Mouse (Mus musculus): Measurements from ENCODE around the gene Reep3.

Gene Reep3

DNA sequence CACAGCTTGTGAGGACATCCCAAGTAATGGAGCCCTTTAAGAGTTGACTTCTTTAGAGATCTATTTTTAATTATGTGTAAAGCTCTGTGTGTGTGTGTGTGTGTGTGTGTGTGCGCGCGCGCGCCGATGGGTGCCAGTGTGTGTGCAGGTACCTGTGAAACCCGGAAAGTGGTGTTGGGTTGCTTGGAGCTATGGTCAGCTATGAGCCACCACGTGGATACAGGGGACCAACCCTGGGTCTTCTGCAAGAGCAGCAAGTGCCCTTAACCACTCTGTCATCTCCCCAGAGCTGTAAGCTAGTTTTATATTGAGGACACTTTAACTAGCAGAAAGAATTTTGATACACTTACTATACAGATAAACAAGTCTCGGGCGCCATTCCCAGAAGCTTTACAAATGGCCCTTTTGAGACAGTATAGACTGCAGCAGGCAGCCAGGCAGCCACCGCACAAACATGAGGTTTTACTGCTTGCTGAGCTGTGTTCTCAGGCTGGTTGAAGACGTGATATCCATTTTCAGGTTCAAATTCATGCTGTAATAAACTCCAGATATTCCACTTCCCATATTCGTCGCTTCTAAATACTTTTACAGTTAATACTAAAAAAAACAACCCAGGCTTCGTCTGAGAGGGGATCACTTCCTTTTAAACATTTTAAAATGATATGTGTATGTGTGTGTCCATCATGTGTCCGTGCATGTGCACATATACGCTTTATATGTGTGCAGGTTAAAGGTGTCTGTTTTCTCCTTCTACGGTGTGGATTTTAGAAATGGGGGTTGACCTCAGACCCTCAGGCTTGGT, 15.3 kb downstream of the Reep3 start:
- DNase-seq = no peak

- DNase-seq = no peak
Measured at GRCm38 (mm10) chr10:67079030-67079429, 17.7 kb downstream of the Reep3 start.

DNA sequence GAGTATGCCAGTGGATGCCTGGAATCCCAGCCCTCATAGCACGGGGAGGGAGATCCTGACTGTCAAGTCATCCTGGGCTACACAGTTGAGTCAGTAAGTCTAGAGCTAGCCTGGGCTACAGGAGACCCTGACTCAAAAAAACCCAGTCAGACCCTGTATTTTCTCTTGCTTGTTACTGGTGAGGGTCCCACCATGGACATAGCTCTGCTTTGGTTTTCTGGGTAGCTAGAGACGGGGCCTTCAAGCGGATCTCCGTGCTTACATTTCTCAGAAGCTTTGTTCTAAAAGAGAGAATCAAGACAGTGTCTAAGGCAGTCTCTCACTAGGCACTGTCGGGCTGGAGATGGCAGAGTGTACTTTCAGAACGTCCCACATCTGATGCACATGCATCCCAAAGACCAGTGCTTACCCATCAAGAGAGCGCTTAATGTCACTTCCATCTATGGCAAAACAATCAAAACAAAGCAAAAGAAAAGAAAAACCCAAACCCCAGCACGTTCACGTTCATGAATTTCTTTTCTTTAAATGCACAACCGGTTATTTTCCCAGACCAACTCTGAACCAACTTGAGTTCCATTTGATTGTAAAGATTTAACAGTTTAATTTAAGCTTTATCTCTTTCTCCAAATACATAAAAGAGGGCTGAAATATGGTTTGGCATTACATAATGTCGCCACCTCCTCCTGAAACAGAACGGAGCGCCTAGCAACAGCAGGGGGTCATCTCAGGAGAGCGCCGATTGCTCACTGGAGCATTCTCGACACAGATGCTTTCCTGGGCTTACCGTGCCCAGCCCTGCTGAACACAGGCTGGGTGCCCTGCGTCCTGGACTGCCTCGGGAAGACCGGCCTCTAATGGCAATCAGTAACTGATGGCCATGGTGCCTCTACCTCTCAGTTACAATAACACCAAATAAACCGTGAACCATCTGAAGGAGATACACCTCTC, 20.5 kb downstream of the Reep3 start:
- no peak for DNase-seq

GRCm38 (mm10) chr10:67073577-67073976, 23.2 kb downstream of the Reep3 start:
- DNase-seq = no peak

DNA sequence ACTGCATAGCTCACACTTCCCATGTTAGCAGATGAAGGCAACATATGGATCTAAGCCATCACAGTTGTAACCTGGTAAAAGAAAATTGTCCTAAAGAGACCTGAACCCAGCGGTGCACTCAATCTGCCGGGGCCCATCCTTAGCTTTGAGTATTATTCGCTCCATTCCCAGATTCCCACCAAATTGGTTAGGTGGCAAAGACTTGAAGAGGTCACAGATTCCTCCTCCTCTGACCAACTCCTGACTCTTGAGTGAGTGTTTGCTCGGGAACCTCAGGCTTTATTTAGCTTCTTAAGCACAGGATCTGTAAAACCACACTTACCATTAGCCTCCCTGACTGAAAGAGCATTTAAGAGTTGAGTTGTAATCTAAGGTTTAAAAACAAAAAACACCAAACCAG, 24.1 kb downstream of the Reep3 start:
- DNase-seq = no peak

GRCm38 (mm10) chr10:67071884-67072283, 24.9 kb downstream of the Reep3 start:
- DNase-seq = peak; percentile 39

- no peak for DNase-seq
Measured at GRCm38 (mm10) chr10:67071389-67071788, 25.4 kb downstream of the Reep3 start.

GRCm38 (mm10) chr10:67069013-67069412, 27.7 kb downstream of the Reep3 start:
- peak; percentile 9 for DNase-seq

DNA sequence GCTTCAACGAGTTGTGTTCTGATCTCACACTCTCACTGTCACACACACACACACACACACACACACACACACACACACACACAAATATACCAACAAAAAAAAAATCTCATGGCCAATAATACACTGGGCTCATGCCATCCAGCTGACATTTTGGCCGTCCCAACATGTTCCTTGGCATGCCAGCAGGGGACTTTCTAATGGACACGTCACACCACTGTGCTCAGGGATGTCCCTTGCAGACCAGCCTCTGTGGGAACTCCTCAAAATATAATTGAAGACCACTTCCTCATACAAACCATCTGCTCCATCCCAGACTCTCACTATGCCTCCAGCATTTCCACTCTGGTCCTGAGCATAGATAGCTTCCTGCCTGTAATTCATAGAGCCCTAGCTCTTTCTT, 30.3 kb downstream of the Reep3 start:
- no peak for DNase-seq

GRCm38 (mm10) chr10:67065927-67066326, 30.8 kb downstream of the Reep3 start:
- no peak for DNase-seq

DNA sequence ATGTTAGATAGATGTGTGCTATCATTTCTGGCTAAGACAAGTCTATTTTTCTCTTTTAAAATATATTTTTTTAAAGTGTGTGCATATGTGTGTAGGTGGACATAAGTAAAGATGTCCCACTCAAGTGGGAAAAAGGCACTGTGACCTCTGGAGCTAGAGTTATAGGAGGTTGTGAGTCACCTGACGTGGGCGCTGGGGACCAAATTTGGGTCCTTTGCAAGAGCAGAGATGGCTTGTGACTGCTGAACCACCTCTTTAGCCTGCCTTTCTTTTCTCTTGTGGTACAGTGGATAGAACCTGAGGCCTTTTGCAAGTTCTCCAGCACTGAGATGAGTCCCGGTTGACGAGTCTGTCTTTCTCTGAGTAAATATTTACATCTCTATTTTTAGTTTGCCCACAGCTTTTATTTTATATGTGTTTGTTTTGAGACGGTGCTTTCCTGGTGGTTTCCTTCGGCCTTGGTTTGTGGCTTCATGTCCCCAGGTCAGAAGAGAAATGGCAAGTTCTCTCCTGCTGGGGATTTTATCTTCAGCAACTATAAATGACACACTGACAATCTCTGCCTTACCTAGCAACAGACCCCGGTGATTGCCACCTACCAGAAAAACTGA, 31.4 kb downstream of the Reep3 start:
- DNase-seq = no peak

- DNase-seq = no peak
Measured at GRCm38 (mm10) chr10:67061823-67062222, 34.9 kb downstream of the Reep3 start.

GRCm38 (mm10) chr10:67061367-67061801, 35.4 kb downstream of the Reep3 start:
- DNase-seq = no peak

DNA sequence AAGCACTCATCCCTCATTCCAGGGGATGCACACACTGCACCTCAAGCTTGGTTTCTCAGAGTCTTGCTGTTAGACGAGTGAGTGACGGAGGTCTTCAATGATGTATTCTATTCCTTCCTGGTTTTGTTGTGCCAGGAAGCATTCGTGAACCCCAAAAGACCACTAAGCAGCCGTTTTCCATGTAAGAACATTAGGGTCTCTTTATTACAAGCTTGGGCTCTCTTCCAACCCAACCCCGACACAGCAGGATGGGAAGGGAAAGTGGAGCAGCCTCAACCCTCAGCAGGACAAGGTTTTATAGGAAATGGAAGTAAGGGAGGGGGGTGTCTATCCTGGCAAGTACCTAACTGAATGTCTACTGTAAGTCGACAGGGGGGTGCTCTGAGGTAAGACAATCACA, 38.0 kb downstream of the Reep3 start:
- DNase-seq = no peak

DNA sequence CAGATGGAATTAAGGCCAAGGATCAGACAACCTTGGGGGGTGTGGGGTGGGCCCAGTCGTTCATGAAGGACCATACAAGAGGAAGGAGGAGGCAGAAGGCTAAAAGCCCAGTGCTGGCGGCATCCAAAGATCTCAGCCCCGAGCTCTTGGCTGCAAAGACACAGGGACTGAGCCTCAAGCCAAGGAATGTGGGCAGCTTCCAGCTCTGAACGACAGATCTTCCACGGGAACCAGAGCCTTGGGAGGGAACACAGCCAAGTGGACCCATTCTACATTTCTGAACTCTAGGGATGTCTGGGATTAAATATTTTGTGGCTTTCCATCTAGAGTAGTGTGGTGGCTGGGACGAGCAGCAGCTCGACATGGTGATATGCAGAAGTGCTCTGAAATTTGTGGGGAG, 38.4 kb downstream of the Reep3 start:
- no peak for DNase-seq

GRCm38 (mm10) chr10:67057696-67058095, 39.0 kb downstream of the Reep3 start:
- DNase-seq = no peak

- DNase-seq = no peak
Measured at GRCm38 (mm10) chr10:67057208-67057607, 39.5 kb downstream of the Reep3 start.

DNA sequence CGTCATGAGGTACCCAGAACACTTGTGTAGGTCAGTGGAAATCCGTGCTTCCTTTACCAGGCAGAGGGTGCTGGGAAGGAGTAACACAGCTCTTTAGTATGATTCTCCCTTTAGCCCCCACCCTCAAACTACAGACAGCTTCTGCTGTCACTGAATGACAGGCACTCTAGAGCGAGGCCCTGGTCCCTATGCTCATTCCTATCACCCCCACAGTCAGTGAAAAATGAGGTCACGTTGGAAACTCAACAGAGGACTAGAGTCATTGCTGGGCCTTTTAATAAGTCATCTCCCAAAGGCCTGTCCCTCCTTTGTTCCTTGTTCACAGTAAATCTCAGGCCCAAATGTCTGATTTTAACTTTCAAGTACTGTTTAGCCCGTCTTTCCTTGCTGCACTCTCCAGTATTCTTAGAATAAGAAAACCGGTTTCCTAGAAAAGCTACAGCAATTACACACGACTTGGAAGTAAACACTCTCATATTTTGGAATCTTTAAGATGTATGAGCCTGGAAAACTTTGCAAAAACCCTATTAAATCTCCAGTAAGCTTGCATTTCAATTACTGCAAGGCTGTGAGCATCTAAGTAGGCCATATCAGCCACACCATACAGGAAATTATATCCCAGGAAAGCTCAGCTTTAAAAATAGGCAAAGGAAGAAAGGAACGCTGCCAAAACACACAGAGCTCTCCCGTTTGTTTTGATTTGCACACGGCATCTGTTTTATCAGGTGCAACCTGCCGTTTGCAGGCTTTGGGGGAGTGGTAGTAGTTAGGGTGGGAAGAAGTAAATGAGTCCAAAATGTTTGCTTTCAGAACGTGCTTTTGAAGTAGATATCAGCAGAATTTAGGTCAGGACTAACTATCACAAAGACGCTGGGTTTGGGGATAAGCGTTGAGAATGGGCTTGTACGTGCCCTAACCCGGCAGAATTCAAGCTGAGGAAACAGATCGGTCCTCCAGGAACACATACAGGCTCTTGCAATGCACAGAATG, 40.6 kb downstream of the Reep3 start:
- no peak for DNase-seq

- DNase-seq = no peak
Measured at GRCm38 (mm10) chr10:67053475-67053874, 43.3 kb downstream of the Reep3 start.

GRCm38 (mm10) chr10:67052429-67052828, 44.3 kb downstream of the Reep3 start:
- no peak for DNase-seq

- no peak for DNase-seq
Measured at GRCm38 (mm10) chr10:67051466-67051865, 45.3 kb downstream of the Reep3 start.

- no peak for DNase-seq
Measured at GRCm38 (mm10) chr10:67050766-67051165, 46.0 kb downstream of the Reep3 start.

Measured in thymus, postnatal 14 days (tissue).